Mouse (Mus musculus) naive thymus-derived CD4-positive, alpha-beta T cell, adult 2 months (primary cell): ENCODE results near the gene Man1a.

Source experiments
- DNase-seq: peaks from one replicate; pipeline ENCODE4 v3.0.0-alpha.2; 2011; ENCODE audit warnings: low read depth

Man1a gene

GRCm38 (mm10) chr10:54076420-54076819 lies at the start of gene Man1a:
Man1a (minus strand) TSS chr10:54076609.
- DNase-seq, result peak; percentile 42

- DNase-seq, result no peak
These were observed 45.4 kb upstream of the Man1a start for GRCm38 (mm10) chr10:54121816-54122215.

GRCm38 (mm10) chr10:54120375-54120774 lies 44.0 kb upstream of the Man1a start:
- DNase-seq, result no peak

GRCm38 (mm10) chr10:54119303-54119702 lies 42.9 kb upstream of the Man1a start:
- peak; percentile 9 for DNase-seq

- DNase-seq, result peak; percentile 15
These were observed 42.0 kb upstream of the Man1a start for GRCm38 (mm10) chr10:54118223-54118912.

- peak; percentile 70 for DNase-seq
These were observed 41.4 kb upstream of the Man1a start for GRCm38 (mm10) chr10:54117763-54118162.

GRCm38 (mm10) chr10:54103671-54104070 lies 27.3 kb upstream of the Man1a start:
- DNase-seq, result no peak

GRCm38 (mm10) chr10:54092081-54092480 lies 15.7 kb upstream of the Man1a start:
- DNase-seq, result no peak

GRCm38 (mm10) chr10:54089923-54090322 lies 13.5 kb upstream of the Man1a start:
- no peak for DNase-seq

- DNase-seq, result no peak
These were observed 10.9 kb upstream of the Man1a start for GRCm38 (mm10) chr10:54087346-54087745.

GRCm38 (mm10) chr10:54085073-54085472 lies 8.7 kb upstream of the Man1a start:
- no peak for DNase-seq

GRCm38 (mm10) chr10:54077005-54077404 lies 596 bp upstream of the Man1a start:
- DNase-seq, result peak; percentile 32

GRCm38 (mm10) chr10:54075441-54076010 lies 883 bp downstream of the Man1a start:
- peak; percentile 92 for DNase-seq

GRCm38 (mm10) chr10:54074609-54075421 lies 1.6 kb downstream of the Man1a start:
- DNase-seq, result peak; percentile 66

- DNase-seq, result no peak
These were observed 2.2 kb downstream of the Man1a start for GRCm38 (mm10) chr10:54074247-54074608.

- DNase-seq, result peak; percentile 77
These were observed 2.7 kb downstream of the Man1a start for GRCm38 (mm10) chr10:54073641-54074203.

- DNase-seq, result no peak
These were observed 4.1 kb downstream of the Man1a start for GRCm38 (mm10) chr10:54072336-54072735.

GRCm38 (mm10) chr10:54070496-54070895 lies 5.9 kb downstream of the Man1a start:
- peak; percentile 42 for DNase-seq

- no peak for DNase-seq
These were observed 7.0 kb downstream of the Man1a start for GRCm38 (mm10) chr10:54069412-54069811.

GRCm38 (mm10) chr10:54066683-54067082 lies 9.7 kb downstream of the Man1a start:
- no peak for DNase-seq

GRCm38 (mm10) chr10:54063551-54064260 lies 12.7 kb downstream of the Man1a start:
- DNase-seq, result no peak

GRCm38 (mm10) chr10:54062835-54063234 lies 13.6 kb downstream of the Man1a start:
- DNase-seq, result no peak
